Mouse (Mus musculus): Measurements from ENCODE around the gene Depdc5. TPM values are rescaled to one million over a fixed set of nuclear protein-coding genes. Genes with fewer than 3 reads are reported as not detected.
"Not testable (repeated sequence)": the region's sequence is repeated elsewhere in the genome, so short reads cannot be mapped to it uniquely, and the experiment has no call there.

Gene Depdc5
- polyA plus RNA-seq, 1 experiment: 22.4 TPM

GRCm38 (mm10) chr5:32852026-32852425 is 11.5 kb upstream of the Depdc5 start:
- Histone ChIP-seq H3K27ac (ENCODE audit: insufficient read depth, low read length) (no peak overlapping the region), H3K4me1 (ENCODE audit: control insufficient read depth, insufficient read depth, low read length) (peaks cover 4% of the 10 kb centered on the region), H3K4me3 (ENCODE audit: insufficient read depth, low read length) (peak overlapping the region; percentile 14; the same call in 1 of the 2 replicates)
- no peak for TF ChIP-seq POLR2A (IDR thresholded peaks at IDR 0.05; ENCODE audit: low read depth, low read length)
- no peak for TF ChIP-seq CTCF (IDR thresholded peaks at IDR 0.05; ENCODE audit: borderline replicate concordance, insufficient read depth, low read length)

- peak; percentile 90 for TF ChIP-seq POLR2A (IDR thresholded peaks at IDR 0.05; ENCODE audit: low read depth, low read length)
- TF ChIP-seq CTCF (IDR thresholded peaks at IDR 0.05; ENCODE audit: borderline replicate concordance, insufficient read depth, low read length): no peak
- Histone ChIP-seq H3K4me1 (ENCODE audit: control insufficient read depth, insufficient read depth, low read length) (peaks cover 4% of the 10 kb centered on the region), H3K27ac (ENCODE audit: insufficient read depth, low read length) (peak within 1 kb of the TSS; percentile 61), H3K4me3 (ENCODE audit: insufficient read depth, low read length) (peak within 1 kb of the TSS; percentile 97)
Measured at GRCm38 (mm10) chr5:32853731-32854507, 9.6 kb upstream of the Depdc5 start, which contains the start of gene Prr14l. Gene Prr14l, minus strand, starts transcription at chr5:32854256.

GRCm38 (mm10) chr5:32854818-32855217 is 8.7 kb upstream of the Depdc5 start:
- TF ChIP-seq CTCF (IDR thresholded peaks at IDR 0.05; ENCODE audit: borderline replicate concordance, insufficient read depth, low read length): no peak
- TF ChIP-seq POLR2A (IDR thresholded peaks at IDR 0.05; ENCODE audit: low read depth, low read length): no peak
- Histone ChIP-seq H3K27ac (ENCODE audit: insufficient read depth, low read length) (no peak overlapping the region), H3K4me3 (ENCODE audit: insufficient read depth, low read length) (no peak overlapping the region), H3K4me1 (ENCODE audit: control insufficient read depth, insufficient read depth, low read length) (peaks cover 4% of the 10 kb centered on the region)

GRCm38 (mm10) chr5:32855274-32855673 is 8.2 kb upstream of the Depdc5 start:
- H3K4me1 ChIP-seq (ENCODE audit: control insufficient read depth, insufficient read depth, low read length); H3K27ac ChIP-seq (ENCODE audit: insufficient read depth, low read length); H3K4me3 ChIP-seq (ENCODE audit: insufficient read depth, low read length): not testable (repeated sequence)

GRCm38 (mm10) chr5:32857781-32858220 is 5.7 kb upstream of the Depdc5 start:
- TF ChIP-seq POLR2A (IDR thresholded peaks at IDR 0.05; ENCODE audit: low read depth, low read length) (peak; percentile 70; the same call in 1 of the 2 replicates), CTCF (IDR thresholded peaks at IDR 0.05; ENCODE audit: borderline replicate concordance, insufficient read depth, low read length) (no peak)
- Histone ChIP-seq H3K27ac (ENCODE audit: insufficient read depth, low read length) (peak overlapping the region; percentile 72), H3K4me1 (ENCODE audit: control insufficient read depth, insufficient read depth, low read length) (no peaks in the 10 kb centered on the region), H3K4me3 (ENCODE audit: insufficient read depth, low read length) (peak overlapping the region; percentile 52)

- Histone ChIP-seq H3K4me3 (ENCODE audit: insufficient read depth, low read length) (no peak overlapping the region), H3K4me1 (ENCODE audit: control insufficient read depth, insufficient read depth, low read length) (0 out of 2 replicates have a peak, but pooled peaks cover 5% of the 10 kb centered on the region), H3K27ac (ENCODE audit: insufficient read depth, low read length) (no peak overlapping the region)
- TF ChIP-seq POLR2A (IDR thresholded peaks at IDR 0.05; ENCODE audit: low read depth, low read length) (no peak), CTCF (IDR thresholded peaks at IDR 0.05; ENCODE audit: borderline replicate concordance, insufficient read depth, low read length) (no peak)
Measured at GRCm38 (mm10) chr5:32861082-32861481, 2.4 kb upstream of the Depdc5 start.

- no peak for TF ChIP-seq CTCF (IDR thresholded peaks at IDR 0.05; ENCODE audit: borderline replicate concordance, insufficient read depth, low read length)
- TF ChIP-seq POLR2A (IDR thresholded peaks at IDR 0.05; ENCODE audit: low read depth, low read length): no peak
- H3K27ac ChIP-seq (ENCODE audit: insufficient read depth, low read length): no peak overlapping the region
- 0 out of 2 replicates have a peak, but pooled peaks cover 5% of the 10 kb centered on the region for H3K4me1 ChIP-seq (ENCODE audit: control insufficient read depth, insufficient read depth, low read length)
- H3K4me3 ChIP-seq (ENCODE audit: insufficient read depth, low read length): no peak overlapping the region
Measured at GRCm38 (mm10) chr5:32862469-32863132, 900 bp upstream of the Depdc5 start.

GRCm38 (mm10) chr5:32869389-32870024 is 6.0 kb downstream of the Depdc5 start:
- H3K27ac ChIP-seq (ENCODE audit: insufficient read depth, low read length): no peak overlapping the region
- 0 out of 2 replicates have a peak, but pooled peaks cover 3% of the 10 kb centered on the region for H3K4me1 ChIP-seq (ENCODE audit: control insufficient read depth, insufficient read depth, low read length)
- H3K4me3 ChIP-seq (ENCODE audit: insufficient read depth, low read length): no peak overlapping the region
- TF ChIP-seq POLR2A (IDR thresholded peaks at IDR 0.05; ENCODE audit: low read depth, low read length): no peak

- Histone ChIP-seq H3K27ac (ENCODE audit: insufficient read depth, low read length) (no peak overlapping the region), H3K4me3 (ENCODE audit: insufficient read depth, low read length) (no peak overlapping the region), H3K4me1 (ENCODE audit: control insufficient read depth, insufficient read depth, low read length) (no peaks in the 10 kb centered on the region)
- TF ChIP-seq POLR2A (IDR thresholded peaks at IDR 0.05; ENCODE audit: low read depth, low read length): no peak
- no peak for TF ChIP-seq CTCF (IDR thresholded peaks at IDR 0.05; ENCODE audit: borderline replicate concordance, insufficient read depth, low read length)
Measured at GRCm38 (mm10) chr5:32872346-32872745, 8.8 kb downstream of the Depdc5 start.

- TF ChIP-seq CTCF (IDR thresholded peaks at IDR 0.05; ENCODE audit: borderline replicate concordance, insufficient read depth, low read length): no peak
- TF ChIP-seq POLR2A (IDR thresholded peaks at IDR 0.05; ENCODE audit: low read depth, low read length): no peak
- Histone ChIP-seq H3K4me1 (ENCODE audit: control insufficient read depth, insufficient read depth, low read length) (no peaks in the 10 kb centered on the region), H3K4me3 (ENCODE audit: insufficient read depth, low read length) (no peak overlapping the region), H3K27ac (ENCODE audit: insufficient read depth, low read length) (no peak overlapping the region)
Measured at GRCm38 (mm10) chr5:32886739-32887138, 23.2 kb downstream of the Depdc5 start.

All from embryonic fibroblast, embryonic 13.5 days (primary cell).